Mouse (Mus musculus) neural tube, embryonic 12.5 days (tissue): Measurements from ENCODE around the gene Olfr98. TPM values are rescaled to one million over a fixed set of nuclear protein-coding genes. Genes with fewer than 3 reads are reported as not detected.
A peak's percentile ranks its signal among the peaks of the same experiment; 100 is the strongest.

Source experiments
- ATAC-seq: fragments of 200-750 bp; cut with Nextera tagmentation; 2 replicates; pipeline ENCODE4 v1.8.0; 2017; ENCODE audit warnings: low read depth, mild to moderate bottlenecking, moderate TSS enrichment, moderate library complexity; ENCODE audit not compliant: low FRiP score
- H3K27ac ChIP-seq: fragments of 300-500 bp; sonication (generic); 2 replicates; pipeline ENCODE4 v1.5.1; 2016
- H3K27me3 ChIP-seq: fragments of 300-500 bp; sonication (generic); replicated peaks from 2 replicates; pipeline ENCODE4 v1.6.1; 2016; ENCODE audit warnings: mild to moderate bottlenecking
- H3K36me3 ChIP-seq: fragments of 300-500 bp; sonication (generic); 2 replicates; pipeline ENCODE4 v1.6.1; 2016; ENCODE audit warnings: mild to moderate bottlenecking
- H3K4me1 ChIP-seq: fragments of 300-500 bp; sonication (generic); 2 replicates; pipeline ENCODE4 v1.6.1; 2016
- H3K4me2 ChIP-seq: fragments of 300-500 bp; sonication (generic); replicated peaks from 2 replicates; pipeline ENCODE4 v1.6.1; 2016; ENCODE audit warnings: mild to moderate bottlenecking
- H3K4me3 ChIP-seq: fragments of 300-500 bp; sonication (generic); 2 replicates; pipeline ENCODE4 v1.5.1; 2016
- H3K9ac ChIP-seq: fragments of 300-500 bp; sonication (generic); 2 replicates; pipeline ENCODE4 v1.6.1; 2016; ENCODE audit warnings: mild to moderate bottlenecking
- H3K9me3 ChIP-seq: fragments of 300-500 bp; sonication (generic); 2 replicates; pipeline ENCODE4 v1.6.1; 2016; ENCODE audit warnings: mild to moderate bottlenecking
- WGBS: fragments of 180-500 bp; shearing (Covaris S2); methylation state at CpG from one replicate; pipeline ENCODE4 v1.1.7; 2016; 5-methylcytosine and 5-hydroxymethylcytosine counted together
- polyA plus RNA-seq: library from polyadenylated mRNA; unstranded; fragments of >200 nt; fragmentation: Nextera tagmentation; extraction: Ambion mirVana; gene quantifications from 2 replicates; pipeline ENCODE4 v1.2.1, GENCODE M21; 2016

The Olfr98 gene
- polyA plus RNA-seq = not detected in 2 replicates

DNA sequence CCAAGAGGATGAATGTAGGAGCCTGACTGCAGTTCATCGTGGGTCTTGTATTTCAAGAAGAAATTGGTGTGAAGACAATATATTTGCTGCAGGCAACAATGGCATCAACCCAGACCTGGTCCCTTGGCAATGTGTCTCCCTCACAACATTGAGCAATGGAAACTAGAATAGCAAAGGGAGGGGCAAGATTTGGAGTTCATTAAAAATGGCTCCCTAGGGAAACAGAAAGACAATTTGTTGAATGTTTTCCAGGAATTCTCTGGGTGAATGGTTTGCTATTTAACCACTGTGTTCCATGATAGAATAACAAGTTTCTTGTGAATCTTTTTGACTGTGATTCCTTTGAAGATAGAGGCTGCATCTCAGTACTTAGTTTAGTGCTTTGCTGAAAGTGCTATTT is at the start of gene Olfr98:
Olfr98 (minus strand) TSS at position 124 of the 400 bp plus-strand sequence.
- 77% methylated on average over 1 of the region's 1 CpGs for WGBS
- H3K27me3 ChIP-seq = no peaks in the 10 kb centered on the region
- H3K9ac ChIP-seq = no peak within 1 kb of the TSS
- H3K27ac ChIP-seq = no peak within 1 kb of the TSS
- H3K4me2 ChIP-seq = no peak within 1 kb of the TSS
- no peak within 1 kb of the TSS for H3K4me3 ChIP-seq
- no peak for ATAC-seq
- no peaks in the 10 kb centered on the region for H3K9me3 ChIP-seq
- H3K36me3 ChIP-seq = no peaks in the 10 kb centered on the region
- H3K4me1 ChIP-seq = no peaks in the 10 kb centered on the region

DNA sequence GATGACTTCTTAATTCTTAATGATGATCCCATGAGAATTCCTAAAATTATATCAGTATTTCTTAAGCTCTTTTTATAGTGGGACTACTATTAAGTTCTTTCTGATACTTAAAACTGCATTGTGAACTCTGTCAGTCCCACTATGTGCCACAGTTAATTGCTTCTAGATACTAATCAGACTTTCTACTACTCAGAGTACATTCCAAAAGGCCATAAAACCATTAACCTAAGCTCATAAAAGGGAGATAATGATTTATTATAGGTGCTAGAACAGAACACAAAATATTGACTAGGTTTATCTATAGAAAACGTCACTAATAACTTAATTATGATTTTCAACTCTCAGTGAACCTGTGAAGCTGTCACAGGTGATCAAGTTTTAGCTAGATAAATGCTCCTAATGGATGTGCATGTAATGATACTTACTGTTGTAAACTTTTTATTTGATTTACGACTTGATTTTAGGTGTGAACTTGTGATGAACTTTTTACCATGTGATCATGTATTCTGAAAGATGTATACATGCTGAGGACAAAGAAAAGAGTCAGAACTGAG is 46.7 kb upstream of the Olfr98 start:
- no peak for ATAC-seq
- 47% methylated on average over 2 of the region's 2 CpGs for WGBS
- Histone ChIP-seq H3K4me1 (no peaks in the 10 kb centered on the region), H3K4me3 (no peak overlapping the region), H3K4me2 (no peak overlapping the region), H3K27me3 (no peaks in the 10 kb centered on the region), H3K27ac (no peak overlapping the region), H3K9me3 (no peaks in the 10 kb centered on the region), H3K9ac (no peak overlapping the region), H3K36me3 (no peaks in the 10 kb centered on the region)

- no peak for ATAC-seq
- no peak overlapping the region for H3K4me2 ChIP-seq
- H3K4me1 ChIP-seq = no peaks in the 10 kb centered on the region
- H3K9ac ChIP-seq = no peak overlapping the region
- H3K4me3 ChIP-seq = no peak overlapping the region
- no peak overlapping the region for H3K27ac ChIP-seq
- H3K27me3 ChIP-seq = no peaks in the 10 kb centered on the region
- no peaks in the 10 kb centered on the region for H3K36me3 ChIP-seq
- WGBS = 43% methylated on average over 4 of the region's 4 CpGs
- H3K9me3 ChIP-seq = no peaks in the 10 kb centered on the region
These were observed 44.9 kb upstream of the Olfr98 start for GRCm38 (mm10) chr17:37308483-37308882.

GRCm38 (mm10) chr17:37304213-37304612 is 40.7 kb upstream of the Olfr98 start, which contains the start of gene Olfr101:
Gene Olfr101 (minus strand): TSS chr17:37304313.
- Histone ChIP-seq H3K36me3 (no peaks in the 10 kb centered on the region), H3K4me2 (no peak within 1 kb of the TSS), H3K4me3 (no peak within 1 kb of the TSS), H3K9ac (no peak within 1 kb of the TSS), H3K9me3 (no peaks in the 10 kb centered on the region), H3K27ac (no peak within 1 kb of the TSS), H3K27me3 (no peaks in the 10 kb centered on the region), H3K4me1 (no peaks in the 10 kb centered on the region)
- 81% methylated on average over 4 of the region's 4 CpGs for WGBS
- ATAC-seq = no peak

DNA sequence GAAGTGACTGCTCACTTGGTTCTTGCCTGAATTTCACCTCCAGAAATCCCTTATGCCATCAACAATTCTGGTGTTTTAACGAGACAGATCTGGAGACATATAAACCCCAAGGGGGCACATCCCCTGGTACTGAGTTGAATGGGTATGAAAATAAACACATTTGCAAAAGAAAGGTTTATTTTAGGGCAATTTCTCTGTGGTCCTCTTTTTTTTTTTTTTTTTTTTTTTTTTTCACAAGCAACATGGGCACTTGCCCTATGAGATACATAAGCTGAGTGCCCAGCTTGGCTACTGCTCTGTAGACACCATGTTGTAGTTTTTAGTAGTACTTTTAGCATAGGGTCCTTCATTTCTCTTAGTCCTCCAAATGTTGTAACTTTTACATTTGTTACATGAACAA is 19.8 kb upstream of the Olfr98 start, which contains the start of gene Olfr99:
Olfr99 (minus strand) TSS at position 101 of the 400 bp plus-strand sequence.
- no peak within 1 kb of the TSS for H3K9ac ChIP-seq
- no peak within 1 kb of the TSS for H3K4me3 ChIP-seq
- H3K36me3 ChIP-seq = no peaks in the 10 kb centered on the region
- 68% methylated on average over 1 of the region's 1 CpGs for WGBS
- H3K27ac ChIP-seq = no peak within 1 kb of the TSS
- no peaks in the 10 kb centered on the region for H3K9me3 ChIP-seq
- no peaks in the 10 kb centered on the region for H3K4me1 ChIP-seq
- H3K4me2 ChIP-seq = no peak within 1 kb of the TSS
- H3K27me3 ChIP-seq = no peaks in the 10 kb centered on the region
- ATAC-seq = no peak

DNA sequence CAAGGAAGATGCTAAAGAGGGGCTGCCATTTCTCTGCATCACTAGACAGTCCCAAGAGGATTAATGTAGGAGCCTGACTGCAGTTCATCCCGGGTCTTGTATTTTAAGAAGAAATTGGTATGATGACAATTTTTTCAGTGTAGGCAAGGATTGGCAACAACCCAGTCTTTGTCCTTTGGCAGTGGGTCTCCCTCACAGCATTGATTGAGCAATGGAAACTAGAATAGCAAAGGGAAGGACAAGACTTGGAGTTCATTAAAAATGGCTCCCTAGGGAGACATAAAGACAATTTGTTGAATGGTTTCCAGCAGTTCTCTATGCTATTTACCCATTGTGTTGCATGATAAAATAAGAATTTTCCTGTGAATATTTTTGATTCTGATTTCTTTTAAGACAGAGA is 16.8 kb upstream of the Olfr98 start:
- no peaks in the 10 kb centered on the region for H3K4me1 ChIP-seq
- H3K4me3 ChIP-seq = no peak overlapping the region
- no peak overlapping the region for H3K4me2 ChIP-seq
- no peak for ATAC-seq
- H3K27ac ChIP-seq = no peak overlapping the region
- no peak overlapping the region for H3K9ac ChIP-seq
- H3K27me3 ChIP-seq = no peaks in the 10 kb centered on the region
- no peaks in the 10 kb centered on the region for H3K36me3 ChIP-seq
- 73% methylated on average over 1 of the region's 1 CpGs for WGBS
- H3K9me3 ChIP-seq = no peaks in the 10 kb centered on the region

DNA sequence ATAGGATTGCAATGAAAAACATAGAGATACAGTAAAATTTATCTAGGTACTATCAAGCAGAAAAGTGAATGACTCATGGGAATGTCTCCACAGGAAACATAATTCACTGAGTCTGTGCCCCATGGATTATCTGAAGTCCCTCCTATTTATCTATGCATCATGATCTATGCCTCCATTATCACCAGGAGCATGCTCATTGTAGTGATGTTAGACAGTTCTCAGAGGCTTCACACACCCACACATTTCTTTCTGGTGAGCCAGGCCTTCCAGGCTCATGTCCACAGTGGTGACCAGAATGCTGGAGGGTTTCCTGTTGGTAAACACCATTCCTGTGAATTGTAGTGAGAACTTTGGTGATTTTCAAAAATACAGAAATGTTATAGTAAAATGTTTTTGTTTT is 13.0 kb upstream of the Olfr98 start:
- H3K4me1 ChIP-seq = no peaks in the 10 kb centered on the region
- ATAC-seq = no peak
- no peak overlapping the region for H3K27ac ChIP-seq
- no peaks in the 10 kb centered on the region for H3K27me3 ChIP-seq
- H3K4me3 ChIP-seq = no peak overlapping the region
- no peaks in the 10 kb centered on the region for H3K36me3 ChIP-seq
- no peaks in the 10 kb centered on the region for H3K9me3 ChIP-seq
- no peak overlapping the region for H3K4me2 ChIP-seq
- H3K9ac ChIP-seq = no peak overlapping the region

DNA sequence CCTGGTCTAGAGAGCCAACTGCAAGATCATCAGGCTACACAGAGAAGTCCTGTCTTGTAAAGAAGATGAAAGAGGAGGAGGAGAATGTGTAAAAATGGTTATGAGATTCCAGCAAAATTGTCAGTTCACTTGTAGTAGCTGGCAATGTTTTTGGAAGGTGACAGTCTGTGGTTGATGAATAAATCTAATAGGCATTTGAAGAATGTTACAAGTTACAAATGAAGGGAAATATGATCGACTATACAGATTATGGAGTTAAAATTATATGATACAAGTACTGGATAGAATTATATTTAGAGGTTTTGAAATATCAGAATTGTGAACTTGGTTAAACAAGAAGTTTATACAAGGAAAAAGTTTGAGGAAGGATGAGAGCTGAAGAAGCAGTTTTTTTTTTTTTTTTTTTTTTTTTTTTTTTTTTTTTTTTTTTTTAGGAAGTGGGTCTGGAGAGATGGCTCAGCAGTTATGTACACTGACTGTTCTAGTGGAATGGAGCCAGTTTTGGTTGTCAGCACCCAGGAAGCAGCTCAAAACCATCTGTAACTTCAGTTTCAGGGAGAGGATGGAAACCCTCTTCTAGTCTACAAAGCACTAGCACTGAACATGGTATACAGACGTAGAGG is 12.2 kb upstream of the Olfr98 start:
- Histone ChIP-seq H3K27ac (no peak overlapping the region), H3K4me3 (no peak overlapping the region), H3K36me3 (no peaks in the 10 kb centered on the region), H3K9ac (no peak overlapping the region), H3K4me1 (no peaks in the 10 kb centered on the region), H3K4me2 (no peak overlapping the region), H3K27me3 (no peaks in the 10 kb centered on the region), H3K9me3 (no peaks in the 10 kb centered on the region)
- WGBS = 81% methylated on average over 2 of the region's 2 CpGs
- ATAC-seq = no peak

DNA sequence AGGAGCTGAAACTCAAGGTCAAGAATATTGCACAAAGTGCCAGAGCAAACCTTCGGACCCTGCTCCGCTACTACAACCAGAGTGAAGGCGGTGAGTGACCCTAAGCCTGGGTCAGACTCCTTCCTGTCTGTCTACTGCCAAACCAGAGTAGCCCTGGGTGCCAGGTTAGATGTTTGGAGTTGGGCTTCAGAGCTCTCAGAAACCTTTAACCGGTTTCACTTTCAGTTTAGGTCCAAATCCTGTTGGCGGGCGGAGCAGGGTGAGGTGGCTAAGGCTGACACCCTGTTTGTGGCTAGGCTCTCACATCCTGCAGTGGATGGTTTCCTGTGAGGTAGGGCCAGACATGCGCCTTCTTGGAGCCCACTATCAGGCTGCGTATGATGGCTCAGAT is 7.1 kb upstream of the Olfr98 start:
- 73% methylated on average over 8 of the region's 8 CpGs for WGBS
- H3K27me3 ChIP-seq = no peaks in the 10 kb centered on the region
- H3K4me3 ChIP-seq = peak overlapping the region; percentile 34
- H3K9ac ChIP-seq = no peak overlapping the region
- H3K36me3 ChIP-seq = no peaks in the 10 kb centered on the region
- no peaks in the 10 kb centered on the region for H3K9me3 ChIP-seq
- peak overlapping the region; percentile 78 for H3K4me2 ChIP-seq
- no peak overlapping the region for H3K27ac ChIP-seq
- ATAC-seq = 0 out of 2 replicates have a peak, but pooled peaks have one; percentile 39
- no peaks in the 10 kb centered on the region for H3K4me1 ChIP-seq

DNA sequence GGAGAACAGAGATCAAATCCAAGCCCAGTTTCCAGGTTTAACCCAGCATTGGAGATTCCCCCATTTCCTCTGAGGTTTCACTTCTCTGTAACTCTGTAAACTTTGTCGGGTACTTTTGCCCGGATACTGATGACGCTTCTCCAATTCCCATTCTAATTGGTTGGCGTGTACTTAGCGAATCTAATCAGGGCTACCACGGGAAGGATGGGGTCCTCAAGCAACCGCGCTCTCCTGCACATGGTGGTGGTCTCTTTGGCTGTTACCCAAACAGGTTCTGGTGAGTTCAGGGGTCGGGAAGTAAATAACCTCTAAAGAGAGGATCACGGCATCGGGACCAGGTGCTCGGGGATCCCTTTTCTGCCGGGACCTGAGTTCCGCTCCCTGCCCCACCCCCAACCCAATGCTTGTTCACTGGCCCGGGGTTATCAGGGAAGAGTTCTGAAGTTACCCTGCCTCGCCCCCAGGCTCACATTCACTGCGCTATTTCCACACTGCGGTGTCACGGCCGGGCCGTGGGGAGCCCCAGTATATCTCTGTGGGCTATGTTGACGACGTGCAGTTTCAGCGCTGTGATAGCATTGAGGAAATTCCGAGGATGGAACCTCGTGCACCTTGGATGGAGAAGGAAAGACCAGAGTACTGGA is 6.6 kb upstream of the Olfr98 start, which contains the start of gene H2-M3:
H2-M3 (plus strand) TSS at position 163 of the 644 bp plus-strand sequence.
- Histone ChIP-seq H3K4me2 (peak within 1 kb of the TSS; percentile 78), H3K27me3 (no peaks in the 10 kb centered on the region), H3K9me3 (no peaks in the 10 kb centered on the region), H3K4me1 (no peaks in the 10 kb centered on the region), H3K36me3 (no peaks in the 10 kb centered on the region), H3K27ac (no peak within 1 kb of the TSS), H3K4me3 (peak within 1 kb of the TSS; percentile 34), H3K9ac (no peak within 1 kb of the TSS)
- peak; percentile 97 for ATAC-seq
- WGBS = 5% methylated on average over 26 of the region's 26 CpGs

DNA sequence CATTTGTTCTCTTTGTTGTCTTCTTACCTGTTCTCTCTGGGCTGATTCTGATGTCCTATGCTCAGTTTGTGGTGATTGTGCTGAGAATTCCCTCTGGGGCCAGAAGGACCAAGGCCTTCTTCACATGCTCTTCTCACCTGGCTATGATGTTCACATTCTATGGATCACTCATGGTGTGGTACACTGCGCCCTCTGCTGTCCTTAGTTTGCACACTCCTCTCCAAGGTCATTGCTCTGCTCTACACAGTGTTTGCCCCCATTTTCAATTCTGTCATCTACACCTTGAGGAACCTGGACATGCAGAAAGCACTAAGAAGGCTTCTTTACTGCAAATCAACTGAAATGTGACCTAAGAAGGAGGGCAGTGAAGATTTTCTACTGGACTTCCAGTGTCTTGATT is 13.0 kb downstream of the Olfr98 start:
- WGBS = 28% methylated on average over 1 of the region's 1 CpGs
- H3K27me3 ChIP-seq = no peaks in the 10 kb centered on the region
- H3K9ac ChIP-seq = no peak overlapping the region
- H3K4me2 ChIP-seq = no peak overlapping the region
- H3K9me3 ChIP-seq = no peaks in the 10 kb centered on the region
- no peak for ATAC-seq
- H3K36me3 ChIP-seq = no peaks in the 10 kb centered on the region
- H3K27ac ChIP-seq = no peak overlapping the region
- no peak overlapping the region for H3K4me3 ChIP-seq
- no peaks in the 10 kb centered on the region for H3K4me1 ChIP-seq

GRCm38 (mm10) chr17:37249460-37249859 is 14.1 kb downstream of the Olfr98 start:
- no peaks in the 10 kb centered on the region for H3K4me1 ChIP-seq
- no peak overlapping the region for H3K9ac ChIP-seq
- H3K9me3 ChIP-seq = no peaks in the 10 kb centered on the region
- no peak overlapping the region for H3K27ac ChIP-seq
- H3K4me3 ChIP-seq = no peak overlapping the region
- ATAC-seq = no peak
- no peaks in the 10 kb centered on the region for H3K36me3 ChIP-seq
- no peaks in the 10 kb centered on the region for H3K27me3 ChIP-seq
- H3K4me2 ChIP-seq = no peak overlapping the region
